Mouse (Mus musculus) lung, adult 18-20 months (tissue): ENCODE measurements around the gene Apobr.

Experiments
- DNase-seq, 2 experiments: peaks; one replicate each; pipeline ENCODE4 v3.0.0; 2022; ENCODE audit warnings: mixed read lengths in 2 of 2

Apobr gene

DNA sequence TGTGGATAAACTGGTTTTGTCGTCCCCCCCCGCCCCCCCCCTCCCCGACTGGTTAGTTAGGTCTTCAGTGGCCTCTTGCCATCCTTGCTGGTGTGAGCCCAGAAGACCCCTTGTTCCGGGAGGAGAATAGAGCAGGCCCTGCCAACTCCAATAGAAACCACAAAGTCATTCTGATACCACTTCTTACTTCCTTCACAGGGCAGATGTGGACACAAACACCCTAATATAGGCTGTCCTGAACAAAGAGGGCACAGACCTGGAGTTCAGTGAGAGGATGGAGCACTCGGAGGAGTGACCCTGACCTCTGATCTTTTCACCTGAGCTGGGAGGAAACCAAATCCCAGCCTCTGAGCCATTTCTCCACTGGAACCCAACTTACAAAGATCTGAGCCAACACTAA lies 17.2 kb downstream of the Apobr start:
- no peak for DNase-seq

DNA sequence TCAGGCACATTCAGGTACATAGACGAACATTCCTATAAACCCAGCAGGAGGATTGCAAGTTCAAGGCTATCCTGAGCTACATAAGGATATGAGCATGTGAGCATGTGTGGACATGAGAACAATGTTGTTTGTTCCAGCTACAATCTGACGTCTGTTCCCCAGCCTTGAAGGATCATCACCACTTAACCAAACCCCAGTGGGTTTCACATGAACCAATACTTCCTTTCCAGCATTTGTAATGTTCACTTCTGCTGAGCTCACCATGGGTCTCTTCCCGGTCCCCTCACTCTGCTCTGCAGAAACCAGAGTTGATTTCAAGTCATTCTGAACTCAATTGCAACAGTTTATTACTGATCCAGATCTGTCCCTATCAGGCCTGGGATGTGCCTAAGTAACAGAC lies 17.9 kb downstream of the Apobr start:
- DNase-seq: no peak

GRCm38 (mm10) chr7:126606611-126607010 lies 21.9 kb downstream of the Apobr start:
- DNase-seq: no peak

DNA sequence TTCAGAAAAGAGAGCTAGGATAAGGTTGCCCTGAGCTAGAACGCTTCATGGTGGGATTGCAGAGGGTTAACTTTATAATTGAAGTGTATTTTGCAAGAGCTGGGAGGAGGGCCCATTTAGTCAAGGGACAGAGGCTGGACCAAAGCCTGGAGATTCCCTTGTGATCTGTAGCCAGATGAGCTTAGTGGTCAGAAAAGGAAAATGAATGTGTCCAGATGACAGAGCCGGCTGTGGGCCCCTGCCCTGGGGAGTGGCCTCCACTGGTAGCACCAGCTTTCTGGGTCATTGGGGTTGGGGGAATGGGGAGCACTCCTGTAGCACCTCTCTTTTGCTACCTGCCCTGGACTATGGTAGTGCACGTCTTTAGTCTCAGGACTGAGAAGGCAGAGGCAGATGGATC lies 22.3 kb downstream of the Apobr start:
- peak; percentile 47 to 59 for DNase-seq

- no peak for DNase-seq
Measured at GRCm38 (mm10) chr7:126607796-126608195, 23.1 kb downstream of the Apobr start.

- no peak for DNase-seq
Measured at GRCm38 (mm10) chr7:126612736-126613135, 28.0 kb downstream of the Apobr start.

DNA sequence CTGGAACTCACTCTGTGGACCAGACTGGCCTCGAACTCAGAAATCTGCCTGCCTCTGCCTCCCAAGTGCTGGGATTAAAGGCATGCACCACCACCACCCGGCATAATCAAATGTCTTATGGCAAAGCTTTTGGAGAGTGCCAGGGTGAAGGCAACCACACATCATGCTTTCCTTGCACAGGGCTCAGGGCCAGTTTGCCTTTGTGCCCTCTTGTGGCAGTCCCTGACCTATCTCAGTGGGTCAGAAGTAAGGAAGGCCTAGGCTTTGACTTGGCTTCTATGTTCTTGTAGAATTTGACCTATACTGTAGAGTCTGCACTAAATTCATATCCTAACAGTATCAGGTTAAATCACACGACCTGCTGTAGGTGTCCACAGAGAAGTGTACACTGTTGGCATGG lies 32.0 kb downstream of the Apobr start:
- no peak for DNase-seq

DNA sequence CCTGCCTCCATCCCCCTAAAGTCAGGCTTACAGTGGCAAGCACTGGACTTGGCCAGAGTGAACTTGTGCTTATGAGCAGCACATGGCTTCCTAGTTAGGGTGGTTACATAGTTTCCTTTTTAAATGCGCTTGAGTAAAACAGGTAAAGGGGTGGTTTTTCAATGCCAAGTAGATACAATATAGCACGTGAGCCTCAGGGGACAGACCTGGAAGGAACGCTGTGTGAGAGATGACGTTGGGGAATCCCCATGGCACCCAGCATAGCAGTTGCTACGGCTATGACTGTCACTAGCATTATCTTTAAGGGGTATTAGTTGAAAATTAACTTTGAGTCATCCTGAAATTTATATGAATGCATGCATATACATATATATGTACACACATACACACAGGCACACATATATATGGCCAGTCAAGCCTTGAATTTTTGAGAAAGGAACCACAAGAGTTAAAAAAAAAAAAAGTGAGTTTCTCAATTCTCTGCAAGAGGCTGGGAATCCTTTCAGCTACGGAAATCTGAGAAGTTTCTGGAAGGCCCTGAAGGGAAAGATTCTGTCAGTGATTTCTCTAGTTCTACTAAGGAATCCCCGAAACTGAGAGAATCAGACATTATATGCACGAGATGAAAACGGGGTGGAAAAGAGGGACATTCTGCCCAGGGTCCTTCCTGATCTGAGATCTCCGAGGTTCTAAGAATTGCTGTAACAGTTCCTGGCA lies 35.0 kb downstream of the Apobr start:
- no peak for DNase-seq

DNA sequence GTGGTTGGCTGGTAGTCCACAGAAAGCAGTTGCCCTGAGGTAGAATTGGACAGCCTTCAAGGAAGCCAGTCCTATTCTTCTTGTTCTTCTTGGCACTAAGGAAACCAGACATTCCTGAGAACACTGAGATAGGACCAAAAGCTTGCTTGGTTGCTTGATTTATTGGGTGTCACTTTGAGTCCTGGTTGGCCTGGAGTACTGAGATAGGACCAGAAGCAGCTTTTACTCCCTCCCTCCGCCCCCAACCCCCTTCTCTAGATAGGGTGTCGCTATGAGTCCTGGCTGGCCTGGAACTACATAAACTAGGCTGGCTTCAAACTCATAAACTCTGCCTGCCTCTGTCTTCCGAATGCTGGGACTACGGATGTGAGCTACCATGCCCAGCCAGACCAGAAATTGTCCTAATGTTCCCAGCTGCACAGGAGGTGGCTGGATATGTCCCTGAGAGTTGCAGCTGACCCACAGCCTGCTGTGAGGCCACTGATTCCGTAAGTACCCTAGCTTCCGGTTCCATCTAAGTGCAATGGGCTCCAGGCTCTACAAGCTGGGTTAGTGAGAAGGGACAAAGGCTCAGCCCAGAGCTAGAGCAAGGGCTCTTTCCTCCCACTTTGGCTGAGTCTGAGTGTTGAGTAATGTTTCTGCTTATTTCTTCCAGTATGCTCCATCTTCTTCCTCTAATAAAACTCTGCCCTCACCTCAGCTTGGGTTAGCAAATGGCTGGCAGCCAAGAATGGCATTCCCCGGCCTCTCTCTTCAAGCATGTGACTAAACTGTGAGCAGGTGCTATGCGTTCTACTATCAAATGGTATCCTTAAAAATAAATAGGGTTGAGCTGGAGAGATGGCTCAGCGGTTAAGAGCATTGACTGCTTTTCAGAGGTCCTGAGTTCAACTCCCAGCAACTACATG lies 37.0 kb downstream of the Apobr start:
- peak; percentile 63 to 73 for DNase-seq

DNA sequence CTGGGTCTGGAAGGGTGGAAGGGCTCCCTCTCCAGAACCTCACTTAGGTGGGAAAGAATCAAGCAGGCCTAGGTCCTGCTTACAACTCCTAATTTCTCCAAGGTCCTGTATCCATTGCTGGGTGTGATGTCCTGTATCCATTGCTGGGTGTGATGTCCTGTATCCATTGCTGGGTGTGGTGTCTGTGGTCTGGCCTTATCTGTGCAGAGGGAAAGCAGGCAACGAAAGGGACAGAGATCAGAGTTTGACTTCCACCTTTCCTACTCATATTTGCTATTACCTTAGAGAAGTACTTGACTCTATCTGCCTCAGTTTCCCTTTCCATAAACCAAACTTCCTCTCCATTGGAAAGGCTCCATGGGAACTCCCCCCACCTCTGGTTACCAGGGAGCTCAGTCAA lies 38.6 kb downstream of the Apobr start:
- DNase-seq: no peak

DNA sequence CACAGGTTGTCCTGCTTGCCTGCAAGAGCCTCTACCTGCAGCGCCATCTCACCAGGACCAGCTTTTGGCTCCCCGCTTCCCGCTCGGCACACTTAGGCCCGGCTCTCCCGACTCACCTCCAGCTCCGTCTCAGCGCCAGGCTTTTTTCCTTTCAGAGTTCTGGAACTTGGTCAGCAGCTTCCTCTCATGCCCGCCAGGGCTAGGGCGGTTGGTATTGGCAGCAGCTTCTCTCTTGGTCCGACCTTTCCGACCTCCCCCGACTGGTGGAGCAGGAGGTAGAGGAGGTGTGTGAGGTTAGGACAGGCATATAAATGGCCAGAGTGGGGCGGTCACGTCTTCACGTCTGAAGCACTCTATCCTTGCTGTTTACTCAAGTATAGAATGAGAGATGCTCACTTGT lies 40.0 kb downstream of the Apobr start:
- DNase-seq: peak; percentile 64 to 70

DNA sequence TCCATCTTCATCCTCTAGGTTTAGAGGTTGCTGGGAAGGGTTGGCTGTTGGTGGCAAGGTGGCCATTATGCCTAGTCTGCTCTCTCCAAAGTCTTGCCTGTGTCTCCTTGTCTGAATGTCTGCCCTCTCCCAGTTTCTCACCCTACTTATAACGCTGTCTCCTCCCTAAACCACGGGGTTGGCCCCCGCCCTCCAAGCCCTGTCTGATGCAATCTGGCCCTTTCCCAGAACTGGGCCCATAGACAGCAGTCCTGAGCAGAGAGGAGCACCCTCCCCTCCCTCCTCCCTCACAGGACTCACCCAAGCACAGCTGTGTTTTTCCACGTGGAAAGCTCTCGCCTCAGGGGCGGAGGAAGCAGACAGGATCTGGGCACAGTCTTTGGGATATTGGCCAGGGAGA lies 40.6 kb downstream of the Apobr start:
- peak; percentile 95 to 97 for DNase-seq

DNA sequence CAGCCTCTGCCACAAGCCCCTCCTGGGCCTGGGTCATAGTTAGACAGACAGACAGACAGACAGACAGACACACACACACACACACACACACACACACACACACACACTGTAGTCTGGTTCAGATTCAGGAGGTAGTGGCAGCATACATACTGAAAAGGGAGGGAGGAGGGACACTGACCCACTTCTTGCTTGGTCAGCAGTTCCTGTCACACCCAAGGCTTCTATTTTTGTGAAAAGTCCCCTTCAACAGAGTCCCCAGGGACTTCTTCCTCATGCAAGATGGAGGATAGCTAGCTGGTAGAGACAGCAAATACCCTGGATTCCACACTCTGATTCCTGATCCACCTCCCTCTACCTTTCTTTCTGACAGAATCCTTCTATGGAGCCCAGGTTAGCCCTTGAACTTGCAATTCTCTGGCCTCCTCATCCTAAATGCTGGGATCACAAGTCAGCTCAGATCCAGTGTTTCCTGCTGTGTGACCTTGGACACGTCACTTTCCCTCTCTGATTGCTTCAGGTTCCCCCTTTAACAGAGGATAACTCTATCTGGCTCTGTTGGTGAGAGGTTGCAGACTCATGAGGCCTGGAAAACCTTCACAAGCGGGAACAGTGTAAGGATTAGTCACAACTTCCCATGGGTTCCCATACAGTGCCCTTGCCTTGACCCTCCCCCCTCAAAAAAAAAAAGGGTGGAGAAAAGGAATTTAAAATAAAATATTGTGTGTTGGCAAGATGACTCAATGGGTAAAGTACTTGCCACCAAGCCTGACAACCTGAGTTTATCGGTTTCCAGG lies 41.3 kb downstream of the Apobr start:
- no peak for DNase-seq

- DNase-seq: peak; percentile 25 to 40
Measured at GRCm38 (mm10) chr7:126628111-126628510, 43.4 kb downstream of the Apobr start.

DNA sequence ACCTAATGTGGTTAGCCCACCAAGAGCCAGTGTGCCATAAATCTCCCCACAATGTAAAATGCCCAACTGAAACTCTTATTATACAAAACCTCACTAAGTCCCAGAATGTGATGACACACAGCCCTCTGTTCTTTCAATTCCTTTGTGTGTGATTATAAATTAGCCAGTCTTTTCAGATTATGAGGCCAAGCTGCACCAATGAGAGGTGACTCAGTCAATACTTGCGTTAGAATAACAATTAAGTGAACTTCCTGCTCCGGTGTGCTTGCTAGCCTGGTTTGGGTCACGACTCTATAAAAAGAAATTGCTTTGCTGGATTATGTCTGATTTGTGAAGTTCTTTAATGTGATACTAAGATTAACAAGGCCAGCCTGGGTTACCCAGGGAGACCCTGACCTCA lies 45.2 kb downstream of the Apobr start:
- no peak for DNase-seq

GRCm38 (mm10) chr7:126630824-126631518 lies 46.2 kb downstream of the Apobr start, which contains the start of gene Nupr1:
TSS of gene Nupr1 (minus strand) at chr7:126630861.
- no peak for DNase-seq

- DNase-seq: no peak
Measured at GRCm38 (mm10) chr7:126632478-126632877, 47.7 kb downstream of the Apobr start.

- no peak for DNase-seq
Measured at GRCm38 (mm10) chr7:126635375-126635774, 50.6 kb downstream of the Apobr start.

DNA sequence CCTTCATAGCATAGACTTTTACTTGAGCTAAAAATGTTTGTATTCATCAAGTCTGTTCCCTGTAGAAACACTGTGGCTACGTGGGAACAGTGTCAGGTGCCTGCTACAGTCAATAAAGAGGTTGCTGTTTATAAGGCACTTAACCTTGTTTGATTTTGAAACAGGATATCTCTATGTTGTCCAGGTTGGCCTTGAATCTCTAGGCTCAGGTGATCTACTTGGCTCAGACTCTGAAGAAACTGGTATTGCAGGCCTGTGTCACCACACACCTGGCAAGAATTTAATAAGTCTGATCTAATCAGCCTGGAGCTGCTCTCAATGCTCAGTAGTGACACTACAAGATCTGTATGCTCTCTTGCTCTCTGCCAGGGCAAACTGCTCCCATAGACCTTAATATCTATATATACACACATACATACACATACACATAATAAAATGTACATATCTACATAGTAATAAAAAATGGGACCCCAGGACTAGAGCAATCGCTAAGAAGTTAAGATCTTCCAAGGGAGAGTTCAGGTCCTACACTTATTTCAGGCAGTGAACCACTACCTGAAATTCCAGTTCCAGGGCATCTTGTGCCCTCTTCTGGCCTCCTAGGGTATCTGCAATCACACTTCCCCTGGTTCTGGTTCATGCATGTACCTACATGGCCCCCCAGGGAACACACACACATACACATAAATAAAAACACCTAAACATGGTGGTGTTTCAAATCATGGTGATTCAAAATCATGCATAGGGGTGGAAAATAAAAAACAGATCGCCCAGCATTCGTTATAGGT lies 52.2 kb downstream of the Apobr start:
- DNase-seq: peak; percentile 75 to 85
